Mouse (Mus musculus): ENCODE measurements around the gene Wnt7b.

Wnt7b gene

GRCm38 (mm10) chr15:85507370-85508014 is 74.8 kb downstream of the Wnt7b start:
- DNase-seq (ENCODE audit: low read depth, low spot score) = no peak

DNA sequence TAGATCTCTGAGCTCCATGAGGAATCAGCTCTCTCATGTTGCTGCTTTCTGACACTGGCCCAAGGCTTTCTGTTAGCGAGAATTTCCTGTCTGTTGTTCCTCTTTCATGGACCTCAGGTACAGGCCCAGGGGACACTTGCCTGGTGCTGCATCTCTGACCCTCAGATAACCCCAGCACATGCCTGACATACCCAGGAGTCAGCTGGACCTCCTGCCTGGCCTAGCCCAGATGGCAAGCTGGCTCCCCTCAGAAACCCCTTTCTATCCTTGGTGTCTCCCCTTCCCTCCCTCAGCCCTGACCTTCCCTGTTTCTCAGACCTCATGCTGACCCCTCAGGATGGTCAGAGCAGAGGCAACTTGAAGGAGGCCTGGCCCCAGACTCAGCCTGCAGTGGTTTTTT is 75.6 kb downstream of the Wnt7b start:
- DNase-seq (ENCODE audit: low read depth, low spot score) = no peak

DNA sequence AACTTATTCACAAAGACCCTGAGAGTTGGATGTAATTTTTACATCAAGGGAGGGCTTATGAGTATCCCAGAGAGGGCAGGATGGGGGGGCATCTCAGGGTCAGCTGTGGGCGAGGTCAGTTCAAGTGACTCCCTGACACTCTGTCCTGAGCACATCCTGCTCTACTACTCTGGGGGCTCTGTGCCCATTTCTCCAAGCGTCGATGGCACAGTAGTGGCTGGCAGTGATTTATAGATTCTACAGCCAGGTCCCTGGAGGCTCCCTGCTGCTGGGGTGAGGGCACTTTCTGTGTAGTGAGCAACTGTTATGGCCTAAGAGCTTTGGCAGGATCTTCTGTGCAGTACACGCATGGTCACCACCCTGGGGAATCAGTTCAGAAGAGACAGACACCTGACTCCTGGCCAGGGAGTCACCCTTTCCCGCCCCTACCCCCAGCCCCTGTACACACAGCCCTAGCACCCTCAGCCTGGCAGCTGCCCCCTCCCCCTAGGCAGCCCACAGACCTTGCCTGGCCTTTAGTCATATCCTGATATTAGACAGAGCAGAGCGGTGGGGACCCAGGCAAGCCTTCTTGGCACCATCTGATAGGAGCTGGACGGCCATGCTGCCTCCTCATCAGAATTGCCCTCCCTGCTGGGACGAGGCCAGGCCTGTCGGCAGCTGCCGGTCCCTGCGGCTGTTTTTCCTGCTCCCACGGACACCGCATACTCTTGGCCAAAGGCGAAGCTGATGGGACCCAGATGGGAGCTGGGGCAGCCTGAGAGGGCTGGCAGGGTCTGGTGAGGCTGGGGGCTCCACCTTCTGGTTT is 77.0 kb downstream of the Wnt7b start:
- DNase-seq (ENCODE audit: low read depth, low spot score) = peak; percentile 58

GRCm38 (mm10) chr15:85503127-85503526 is 79.1 kb downstream of the Wnt7b start, which contains the start of gene 7530416G11Rik:
Gene 7530416G11Rik (minus strand): TSS chr15:85503227.
- DNase-seq (ENCODE audit: low read depth, low spot score) = no peak

GRCm38 (mm10) chr15:85500267-85500666 is 82.0 kb downstream of the Wnt7b start:
- no peak for DNase-seq (ENCODE audit: low read depth, low spot score)

- no peak for DNase-seq (ENCODE audit: low read depth, low spot score)
Measured at GRCm38 (mm10) chr15:85497981-85498475, 84.2 kb downstream of the Wnt7b start.

- DNase-seq (ENCODE audit: low read depth, low spot score) = no peak
Measured at GRCm38 (mm10) chr15:85497548-85497947, 84.7 kb downstream of the Wnt7b start.

DNA sequence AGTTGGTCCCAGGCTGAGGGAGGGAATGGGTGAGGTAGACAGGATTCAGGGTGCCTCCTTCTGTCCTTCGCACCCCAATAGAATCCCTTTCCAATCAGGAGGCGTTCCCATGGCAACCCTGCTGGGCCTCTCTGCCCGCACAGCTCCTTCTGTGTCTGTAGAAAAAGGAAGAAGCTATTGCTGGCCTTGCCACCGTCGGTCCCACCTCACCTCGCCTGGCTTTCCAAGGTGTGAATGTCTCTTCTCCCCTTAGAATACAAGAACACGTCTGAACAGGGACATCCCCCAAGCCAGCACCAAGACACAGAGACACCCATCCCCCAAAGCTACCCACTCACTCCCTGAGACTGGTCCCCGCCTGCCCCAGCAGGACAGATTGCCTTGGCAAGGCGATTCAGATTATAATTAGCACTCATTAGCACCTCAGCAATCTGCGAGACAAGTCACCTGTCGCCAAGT is 88.1 kb downstream of the Wnt7b start:
- no peak for DNase-seq (ENCODE audit: low read depth, low spot score)

GRCm38 (mm10) chr15:85489751-85490150 is 92.5 kb downstream of the Wnt7b start:
- no peak for DNase-seq (ENCODE audit: low read depth, low spot score)

GRCm38 (mm10) chr15:85488900-85489299 is 93.4 kb downstream of the Wnt7b start:
- DNase-seq (ENCODE audit: low read depth, low spot score) = no peak
